Mouse (Mus musculus): ENCODE results near the gene Tbcd.

DNA sequence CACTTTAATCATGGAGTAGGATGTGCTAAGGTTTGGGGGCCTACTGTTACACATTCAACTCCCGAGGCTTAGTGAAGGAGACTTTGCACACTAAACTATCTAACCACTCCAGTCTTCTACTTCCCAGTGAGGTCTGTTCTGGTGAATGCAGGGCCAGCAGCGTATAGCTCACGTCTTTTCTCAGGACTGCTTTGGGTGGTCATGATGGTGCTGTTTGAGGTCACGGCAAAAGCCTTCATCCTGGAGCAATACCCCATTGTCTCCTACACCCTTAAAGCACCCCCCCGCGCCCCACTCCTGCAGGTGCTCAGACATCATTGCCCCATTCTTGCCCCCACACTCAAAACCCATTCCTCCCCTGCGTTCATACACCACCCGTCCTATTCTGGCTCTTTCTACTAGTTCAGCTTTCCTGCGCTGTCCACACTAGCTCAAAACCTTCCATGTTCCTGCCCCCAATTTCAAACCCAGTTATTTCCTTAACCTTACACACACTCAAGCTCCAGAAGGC is 478 bp upstream of the Tbcd start:
- no peak for TF ChIP-seq CTCF (IDR thresholded peaks at IDR 0.05; ENCODE audit: insufficient read depth, low read length)
- TF ChIP-seq POLR2A (IDR thresholded peaks at IDR 0.05; ENCODE audit: borderline replicate concordance, extremely low read depth, low read depth, low read length): no peak

Measured in lung, adult 2 months (tissue).